Mouse (Mus musculus): ENCODE results near the gene Rffl.

GRCm38 (mm10) chr11:82910679-82911389 is 39.8 kb upstream of the Rffl start:
- no peak for TF ChIP-seq CTCF (IDR thresholded peaks at IDR 0.05; ENCODE audit: borderline replicate concordance, extremely low read depth, insufficient read depth, insufficient read length)
- no peak for TF ChIP-seq POLR2A (IDR thresholded peaks at IDR 0.05; ENCODE audit: borderline replicate concordance, extremely low read depth, insufficient read depth, insufficient read length, poor library complexity, severe bottlenecking)

All from brain, embryonic 14.5 days (tissue).